ENCODE assay signal across 16 mouse cellular contexts in the genomic region with DNA sequence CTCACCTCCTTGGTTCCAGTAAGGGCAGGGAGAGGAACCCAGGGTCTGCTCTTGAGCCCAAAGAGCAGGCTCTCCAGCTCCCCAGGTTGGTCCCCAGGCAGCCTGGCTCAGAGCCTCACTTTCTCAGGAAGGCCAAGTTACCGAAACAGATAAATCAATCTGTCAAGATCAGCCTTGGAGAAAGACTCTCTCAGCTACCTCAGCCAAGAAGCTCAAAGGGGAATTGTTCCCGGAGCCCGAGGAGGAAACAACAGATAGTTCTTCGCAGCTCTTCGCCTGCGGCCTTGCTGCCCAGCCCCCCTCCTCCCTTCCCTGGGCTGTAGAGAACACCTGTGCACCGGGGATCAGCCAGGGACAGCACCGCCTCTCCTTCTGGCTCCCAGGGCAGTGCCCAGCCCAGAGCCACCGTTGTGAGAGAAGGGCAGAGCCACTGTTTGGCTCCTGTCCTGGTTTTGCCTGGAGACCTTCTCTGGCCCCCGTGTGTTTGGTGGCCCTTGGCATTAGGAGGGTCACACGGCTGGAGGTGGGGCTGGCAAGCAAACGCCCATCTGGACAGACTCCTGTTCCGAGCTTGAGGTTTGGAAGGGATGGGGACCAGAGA. TPM values are rescaled to one million over a fixed set of nuclear protein-coding genes. Genes with fewer than 3 reads are reported as not detected.
A peak's percentile ranks its signal among the peaks of the same experiment; 100 is the strongest.
DNase-seq lines count a peak whose midpoint lies in the region; ATAC-seq and TF ChIP-seq lines count a peak whose summit lies in the region.
"Had no signal": no experiment of that assay in that cellular context is flagged by ENCODE, and none has a peak within 500 bp of the region (broad histone marks: within the 10 kb centered on the region; RNA-seq: fewer than 3 reads in every experiment).

No protein-coding gene starts in this region.

- no peaks in the 10 kb centered on the region for H3K36me3 ChIP-seq in hindbrain, postnatal 0 days (ENCODE audit: insufficient read depth, low read length)
- H3K36me3 ChIP-seq in hindbrain, embryonic 12.5 days, result no peaks in the 10 kb centered on the region
- H3K36me3 ChIP-seq: embryonic facial prominence, embryonic 13.5 days; midbrain, embryonic 15.5 days had no signal

- no peak overlapping the region for H3K4me2 ChIP-seq in hindbrain, postnatal 0 days (ENCODE audit: low read depth, low read length)
- no peak overlapping the region for H3K4me2 ChIP-seq in hindbrain, embryonic 12.5 days (replicated peaks)
- H3K4me2 ChIP-seq: embryonic facial prominence, embryonic 13.5 days; midbrain, embryonic 15.5 days had no signal

- intact Hi-C loops in gastrocnemius, postnatal 36 days (cut with DNase I), result no loop called here

- H3K9me3 ChIP-seq in hindbrain, postnatal 0 days (ENCODE audit: low read length), result no peaks in the 10 kb centered on the region
- H3K9me3 ChIP-seq in hindbrain, embryonic 12.5 days (replicated peaks), result no peaks in the 10 kb centered on the region; the same call in 1 of the 2 replicates
- H3K9me3 ChIP-seq: embryonic facial prominence, embryonic 13.5 days; midbrain, embryonic 15.5 days had no signal

- no peak overlapping the region for H3K9ac ChIP-seq in hindbrain, postnatal 0 days (replicated peaks; ENCODE audit: low read length)
- H3K9ac ChIP-seq in hindbrain, embryonic 12.5 days, result no peak overlapping the region
- H3K9ac ChIP-seq: embryonic facial prominence, embryonic 13.5 days; midbrain, embryonic 15.5 days had no signal

- ATAC-seq in hindbrain, postnatal 0 days, result peak; percentile 48; the same call in 1 of the 2 replicates
- ATAC-seq in hindbrain, embryonic 12.5 days (ENCODE audit: low FRiP score), result no peak
- ATAC-seq: midbrain, embryonic 15.5 days; Patski had no signal

- peaks cover 6% of the 10 kb centered on the region; the same call in 1 of the 2 replicates for H3K4me1 ChIP-seq in hindbrain, postnatal 0 days (ENCODE audit: insufficient read depth, low read length)
- peaks cover 8% of the 10 kb centered on the region; the same call in 1 of the 2 replicates for H3K4me1 ChIP-seq in hindbrain, embryonic 12.5 days
- H3K4me1 ChIP-seq: embryonic facial prominence, embryonic 13.5 days; midbrain, embryonic 15.5 days had no signal

- 26% methylated on average over 13 of the region's 13 CpGs for WGBS in hindbrain, postnatal 0 days
- 38% methylated on average over 13 of the region's 13 CpGs for WGBS in hindbrain, embryonic 12.5 days

- TF ChIP-seq CTCF in hindbrain, postnatal 0 days (IDR thresholded peaks at IDR 0.05; ENCODE audit: low read depth), result no peak

- H3K27ac ChIP-seq in hindbrain, postnatal 0 days, result no peak overlapping the region
- H3K27ac ChIP-seq in hindbrain, embryonic 12.5 days, result no peak overlapping the region
- H3K27ac ChIP-seq: embryonic facial prominence, embryonic 13.5 days; midbrain, embryonic 15.5 days had no signal

- H3K4me3 ChIP-seq in hindbrain, postnatal 0 days (ENCODE audit: low read length), result no peak overlapping the region
- H3K4me3 ChIP-seq in hindbrain, embryonic 12.5 days, result no peak overlapping the region
- H3K4me3 ChIP-seq: embryonic facial prominence, embryonic 13.5 days; midbrain, embryonic 15.5 days had no signal

- H3K27me3 ChIP-seq in hindbrain, postnatal 0 days (ENCODE audit: insufficient read depth, low read length), result no peaks in the 10 kb centered on the region
- H3K27me3 ChIP-seq in hindbrain, embryonic 12.5 days, result no peaks in the 10 kb centered on the region; the same call in 1 of the 2 replicates
- H3K27me3 ChIP-seq: embryonic facial prominence, embryonic 13.5 days; midbrain, embryonic 15.5 days; Patski had no signal

- DNase-seq in hindbrain, postnatal 0 days (ENCODE audit: low spot score), result peak; percentile 36
- peak; percentile 50 for DNase-seq in 3T3-L1 (ENCODE audit: low read depth, low spot score)
- peak; percentile 20 for DNase-seq in adrenal gland, postnatal 25 days
- peak; percentile 53 to 71 for DNase-seq in cerebellum, postnatal 25 days
- DNase-seq in gastrocnemius, postnatal 36 days, result no peak
- no peak for DNase-seq in neural tube, embryonic 10.5 days (ENCODE audit: extremely low spot score, low spot score)
- DNase-seq in B cell, adult 2 months, result no peak
- DNase-seq: heart, adult 18-20 months; heart, postnatal 36 days; lung, postnatal 14 days; thymus, adult 2 months had no signal

RNA-seq across cellular contexts. Expression of gene Gli2, which starts 44.6 kb away (rescaled TPM):
- 12.0 and 13.9 TPM in 2 replicates for total RNA-seq in hindbrain, postnatal 0 days (2014; rRNA removed)
- 2.0 and 3.0 TPM in 2 replicates for polyA plus RNA-seq in hindbrain, postnatal 0 days (2015; fragmentation: Nextera tagmentation; extraction: Ambion mirVana)
- 8.1 and 8.3 TPM in 2 replicates for polyA plus RNA-seq in hindbrain, embryonic 12.5 days (2016; fragmentation: Nextera tagmentation; extraction: Ambion mirVana)
- total RNA-seq in adrenal gland, postnatal 25 days (2021), result 0.76 and 0.79 TPM in 2 replicates
- 1 to 10 TPM; 1.1 to 2.0 TPM for total RNA-seq in gastrocnemius, postnatal 36 days (2021)
- total RNA-seq: liver, adult 2 months had no signal

Comparison
In these comparisons a context has a peak if more than half of its experiments do, and no peak if none do; other contexts are left out.
1. DNase-seq: peak in hindbrain, postnatal 0 days (single experiment), 3T3-L1 (single experiment), adrenal gland, postnatal 25 days (single experiment) and cerebellum, postnatal 25 days (2 of 2); none in gastrocnemius, postnatal 36 days (0 of 2), neural tube, embryonic 10.5 days (single experiment) and B cell, adult 2 months (0 of 2).